Mouse (Mus musculus): ENCODE results near the gene 2010111I01Rik. TPM values are rescaled to one million over a fixed set of nuclear protein-coding genes. Genes with fewer than 3 reads are reported as not detected.

The 2010111I01Rik gene
- total and polyA plus RNA-seq, 3 experiments, result 26.3 to 32.7 TPM; not detected in 1

DNA sequence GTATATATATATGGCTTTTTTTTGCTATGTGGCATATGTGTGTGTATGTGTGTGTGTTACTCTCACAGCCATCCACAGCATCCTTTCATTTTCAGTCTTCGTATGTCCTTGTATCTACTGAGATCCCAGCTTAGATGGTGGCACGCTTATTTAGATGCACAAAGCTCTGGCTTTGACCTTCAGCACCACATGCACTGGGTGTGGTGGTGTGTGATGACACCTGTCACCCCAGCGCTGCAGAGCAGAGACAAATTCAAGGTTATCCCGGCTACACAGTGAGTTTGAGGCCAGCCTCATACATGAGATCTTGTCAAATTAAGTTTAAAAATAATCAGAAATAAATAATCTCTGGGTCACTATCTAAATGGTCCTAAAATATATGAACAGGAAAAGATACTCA, 391.4 kb downstream of the 2010111I01Rik start:
- Histone ChIP-seq H3K4me3 (ENCODE audit: control insufficient read depth in 1 of 2, insufficient read depth in 1 of 2, low read depth in 2 of 2, low read length in 2 of 2) (no peak overlapping the region), H3K79me2 (ENCODE audit: control insufficient read depth, insufficient read depth, low read length, poor library complexity) (no peaks in the 10 kb centered on the region), H3K4me1 (ENCODE audit: control insufficient read depth in 1 of 2, insufficient read depth in 2 of 2, low read length in 2 of 2) (no peaks in the 10 kb centered on the region; a peak in 1 of 4 replicates), H3K36me3 (ENCODE audit: control insufficient read depth in 1 of 2, insufficient read depth in 2 of 2, low read length in 2 of 2) (no peaks in the 10 kb centered on the region), H3K27ac (ENCODE audit: control insufficient read depth, low read depth, low read length) (no peak overlapping the region), H3K27me3 (ENCODE audit: control insufficient read depth in 1 of 2, insufficient read depth in 2 of 2, low read length in 2 of 2) (no peaks in the 10 kb centered on the region), H3K9ac (ENCODE audit: control insufficient read depth, low read depth, low read length, poor library complexity, severe bottlenecking) (no peak overlapping the region), H3K9me3 (replicated peaks; ENCODE audit: insufficient read depth, low read length) (no peaks in the 10 kb centered on the region)
- no peak for TF ChIP-seq CHD1 (IDR thresholded peaks at IDR 0.05; ENCODE audit: low read depth, low read length)
- TF ChIP-seq SMC3 (IDR thresholded peaks at IDR 0.05; ENCODE audit: low read depth, low read length), result no peak
- no peak for TF ChIP-seq POLR2A (IDR thresholded peaks at IDR 0.05; ENCODE audit: control insufficient read depth in 1 of 2, insufficient read depth in 1 of 2, low read depth in 1 of 2, low read length in 2 of 2, poor library complexity in 1 of 2)
- TF ChIP-seq RCOR1 (IDR thresholded peaks at IDR 0.05; ENCODE audit: low read depth, low read length), result no peak
- no peak for TF ChIP-seq RAD21 (IDR thresholded peaks at IDR 0.05; ENCODE audit: low read depth, low read length)
- no peak for TF ChIP-seq MYB (IDR thresholded peaks at IDR 0.05; ENCODE audit: low read depth, low read length)
- TF ChIP-seq GATA1 (IDR thresholded peaks at IDR 0.05; ENCODE audit: low read depth, low read length), result no peak
- no peak for TF ChIP-seq HCFC1 (IDR thresholded peaks at IDR 0.05; ENCODE audit: low read depth, low read length)
- TF ChIP-seq SIN3A (IDR thresholded peaks at IDR 0.05; ENCODE audit: low read length), result no peak
- no peak for TF ChIP-seq EP300 (IDR thresholded peaks at IDR 0.05; ENCODE audit: low read depth in 1 of 2, low read length in 2 of 2)
- no peak for TF ChIP-seq TCF12 (IDR thresholded peaks at IDR 0.05; ENCODE audit: low read depth, low read length)
- no peak for TF ChIP-seq ZKSCAN1 (IDR thresholded peaks at IDR 0.05; ENCODE audit: low read depth, low read length)
- DNase-seq (ENCODE audit: low read depth, low spot score), result no peak

DNA sequence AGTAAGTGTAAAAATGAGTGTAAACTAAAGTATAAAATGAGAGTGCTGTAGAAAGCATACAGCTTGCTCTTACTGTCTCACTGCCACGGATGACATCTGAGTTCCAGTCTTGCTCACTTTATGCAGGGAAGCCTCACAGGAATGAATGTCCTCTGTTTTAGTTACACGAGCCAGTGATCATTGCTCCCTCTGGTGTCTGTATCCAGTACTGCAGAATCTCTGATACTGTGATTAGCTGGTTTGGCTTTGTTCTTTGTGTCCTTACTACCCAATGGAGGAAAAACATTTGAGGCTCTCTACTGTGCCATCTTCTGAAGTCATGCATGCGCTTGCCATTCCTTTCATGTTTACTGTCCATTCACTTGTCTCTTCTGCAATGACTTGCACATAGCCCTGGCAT, 391.9 kb downstream of the 2010111I01Rik start:
- Histone ChIP-seq H3K9ac (ENCODE audit: control insufficient read depth, low read depth, low read length, poor library complexity, severe bottlenecking) (no peak overlapping the region), H3K4me1 (ENCODE audit: control insufficient read depth in 1 of 2, insufficient read depth in 2 of 2, low read length in 2 of 2) (peaks cover under 1 to 1% of the 10 kb centered on the region in 2 experiments; a peak in 2 of 4 replicates), H3K9me3 (replicated peaks; ENCODE audit: insufficient read depth, low read length) (no peaks in the 10 kb centered on the region), H3K27me3 (ENCODE audit: control insufficient read depth in 1 of 2, insufficient read depth in 2 of 2, low read length in 2 of 2) (no peaks in the 10 kb centered on the region), H3K27ac (ENCODE audit: control insufficient read depth, low read depth, low read length) (no peak overlapping the region), H3K36me3 (ENCODE audit: control insufficient read depth in 1 of 2, insufficient read depth in 2 of 2, low read length in 2 of 2) (peaks cover 0 to under 1% of the 10 kb centered on the region in 2 experiments; a peak in 1 of 4 replicates), H3K4me3 (ENCODE audit: control insufficient read depth in 1 of 2, insufficient read depth in 1 of 2, low read depth in 2 of 2, low read length in 2 of 2) (no peak overlapping the region), H3K79me2 (ENCODE audit: control insufficient read depth, insufficient read depth, low read length, poor library complexity) (no peaks in the 10 kb centered on the region)
- DNase-seq (ENCODE audit: low read depth, low spot score), result peak; percentile 78
- TF ChIP-seq MEF2A (IDR thresholded peaks at IDR 0.05; ENCODE audit: extremely low read depth, insufficient replicate concordance, low read depth, low read length, poor library complexity, severe bottlenecking) (no peak), UBTF (IDR thresholded peaks at IDR 0.05; ENCODE audit: borderline replicate concordance, insufficient read depth, low read depth, low read length) (no peak), GABPA (IDR thresholded peaks at IDR 0.05; ENCODE audit: low read depth, low read length) (no peak), SIN3A (IDR thresholded peaks at IDR 0.05; ENCODE audit: low read length) (no peak), MXI1 (IDR thresholded peaks at IDR 0.05; ENCODE audit: low read depth, low read length) (no peak), POLR2AphosphoS2 (IDR thresholded peaks at IDR 0.05; ENCODE audit: low read length) (no peak), ZNF384 (IDR thresholded peaks at IDR 0.05; ENCODE audit: low read depth, low read length) (peak; percentile 36; the same call in 1 of the 2 replicates), POLR2AphosphoS5 (IDR thresholded peaks at IDR 0.05; ENCODE audit: borderline replicate concordance, low read depth, low read length) (no peak), CTCF (IDR thresholded peaks at IDR 0.05 in 2 of 3, conservative IDR thresholded peaks at IDR 0.05 in 1 of 3; ENCODE audit: control insufficient read depth in 1 of 3, insufficient read depth in 1 of 3, low read depth in 2 of 3, low read length in 3 of 3, poor library complexity in 1 of 3, severe bottlenecking in 1 of 3) (peak; percentile 40 to 98 (median 80); a peak in 5 of 6 replicates), CHD1 (IDR thresholded peaks at IDR 0.05; ENCODE audit: low read depth, low read length) (no peak), POLR2A (IDR thresholded peaks at IDR 0.05; ENCODE audit: control insufficient read depth in 1 of 2, insufficient read depth in 1 of 2, low read depth in 1 of 2, low read length in 2 of 2, poor library complexity in 1 of 2) (no peak), ELF1 (IDR thresholded peaks at IDR 0.05; ENCODE audit: low read depth, low read length) (no peak), TAL1 (IDR thresholded peaks at IDR 0.05; ENCODE audit: low read length) (no peak), BHLHE40 (IDR thresholded peaks at IDR 0.05; ENCODE audit: borderline replicate concordance, low read depth, low read length) (no peak), HCFC1 (IDR thresholded peaks at IDR 0.05; ENCODE audit: low read depth, low read length) (no peak), KAT2A (conservative IDR thresholded peaks at IDR 0.05; ENCODE audit: low read depth, low read length) (no peak), SMC3 (IDR thresholded peaks at IDR 0.05; ENCODE audit: low read depth, low read length) (peak; percentile 93), MYC (IDR thresholded peaks at IDR 0.05; ENCODE audit: low read depth, low read length) (no peak), TBP (IDR thresholded peaks at IDR 0.05; ENCODE audit: low read depth, low read length) (no peak), NELFE (IDR thresholded peaks at IDR 0.05; ENCODE audit: low read depth, low read length) (no peak), E2F4 (IDR thresholded peaks at IDR 0.05; ENCODE audit: borderline replicate concordance, low read depth, low read length) (no peak), ZC3H11A (IDR thresholded peaks at IDR 0.05; ENCODE audit: low read depth, low read length) (peak; percentile 52), TCF12 (IDR thresholded peaks at IDR 0.05; ENCODE audit: low read depth, low read length) (no peak), ZMIZ1 (IDR thresholded peaks at IDR 0.05; ENCODE audit: low read depth, low read length) (no peak), MAFK (IDR thresholded peaks at IDR 0.05; ENCODE audit: borderline replicate concordance, low read depth, low read length) (no peak), JUND (IDR thresholded peaks at IDR 0.05; ENCODE audit: low read depth, low read length) (no peak)

Measured in MEL (cell line).